Mouse (Mus musculus) adrenal gland, postnatal 36 days (tissue): ENCODE measurements around the gene Ccl9. TPM values are rescaled to one million over a fixed set of nuclear protein-coding genes. Genes with fewer than 3 reads are reported as not detected.

Source experiments
- DNase-seq, 2 experiments: peaks; one replicate each; pipeline ENCODE4 v3.0.0; 2021; ENCODE audit warnings: mixed read lengths in 1 of 2
- total RNA-seq, 2 experiments: library from RNA; stranded (reverse); gene quantifications; 2 replicates each; pipeline ENCODE4 v1.2.3; 2021

Gene Ccl9
- total RNA-seq, 2 experiments from 2014 or later, result 4.7 to 13.1 TPM

GRCm38 (mm10) chr11:83536831-83537230 lies 41.6 kb downstream of the Ccl9 start:
- no peak for DNase-seq

- DNase-seq, result peak; percentile 86 to 89
Measured at GRCm38 (mm10) chr11:83534609-83535423, 43.6 kb downstream of the Ccl9 start.

- no peak for DNase-seq
Measured at GRCm38 (mm10) chr11:83534143-83534542, 44.3 kb downstream of the Ccl9 start.

GRCm38 (mm10) chr11:83533192-83533591 lies 45.2 kb downstream of the Ccl9 start:
- DNase-seq, result no peak

- DNase-seq, result no peak
Measured at GRCm38 (mm10) chr11:83530360-83530759, 48.1 kb downstream of the Ccl9 start, which contains the start of gene Ccl5. Gene Ccl5 (minus strand): TSS chr11:83530518.

GRCm38 (mm10) chr11:83529024-83529423 lies 49.4 kb downstream of the Ccl9 start:
- DNase-seq, result peak; percentile 8 to 23

Other genes with a start within 250 kb of the Ccl9 start
- gene Rasl10b, start 169.5 kb downstream of the Ccl9 start, total RNA-seq, result 10 to 100 TPM; 12.0 to 13.6 TPM
- gene Gas2l2, start 149.2 kb downstream of the Ccl9 start, total RNA-seq, result not detected
- under 1 TPM; 0.30 to 0.43 TPM for gene 1700020L24Rik, start 141.0 kb downstream of the Ccl9 start, total RNA-seq
- 10 to 100 TPM; 11.0 to 12.7 TPM for gene Mmp28, start 115.6 kb downstream of the Ccl9 start, total RNA-seq
- gene Taf15, start 105.5 kb downstream of the Ccl9 start, total RNA-seq, result 10 to 100 TPM; 62.2 to 78.5 TPM
- not detected for gene Heatr9, start 56.5 kb downstream of the Ccl9 start, total RNA-seq
- 1 to 10 TPM in 1 of 2 experiments, under 1 TPM in 1; 0.79 to 2.2 TPM for gene Ccl5, start 48.1 kb downstream of the Ccl9 start, total RNA-seq
- 10 to 100 TPM; 11.4 to 30.4 TPM for gene Ccl6, start 14.5 kb upstream of the Ccl9 start, total RNA-seq
- gene Rpl9-ps1, start 67.0 kb upstream of the Ccl9 start, total RNA-seq, result not detected
- gene Ccl3, start 70.7 kb upstream of the Ccl9 start, total RNA-seq, result not detected
- gene Ccl4, start 83.9 kb upstream of the Ccl9 start, total RNA-seq, result under 1 TPM in 1 of 2 experiments, not detected in 1; 0.50 TPM
- gene Wfdc17, start 125.4 kb upstream of the Ccl9 start, total RNA-seq, result 1 to 10 TPM in 1 of 2 experiments, under 1 TPM in 1; 0.59 to 2.2 TPM
- not detected for gene Wfdc18, start 130.4 kb upstream of the Ccl9 start, total RNA-seq
- 1 to 10 TPM in 1 of 2 experiments, not detected in 1; 1.1 TPM for gene Wfdc21, start 168.3 kb upstream of the Ccl9 start, total RNA-seq
- gene Heatr6, start 175.1 kb upstream of the Ccl9 start, total RNA-seq, result 10 to 100 TPM; 11.3 to 14.6 TPM